In the genomic region with DNA sequence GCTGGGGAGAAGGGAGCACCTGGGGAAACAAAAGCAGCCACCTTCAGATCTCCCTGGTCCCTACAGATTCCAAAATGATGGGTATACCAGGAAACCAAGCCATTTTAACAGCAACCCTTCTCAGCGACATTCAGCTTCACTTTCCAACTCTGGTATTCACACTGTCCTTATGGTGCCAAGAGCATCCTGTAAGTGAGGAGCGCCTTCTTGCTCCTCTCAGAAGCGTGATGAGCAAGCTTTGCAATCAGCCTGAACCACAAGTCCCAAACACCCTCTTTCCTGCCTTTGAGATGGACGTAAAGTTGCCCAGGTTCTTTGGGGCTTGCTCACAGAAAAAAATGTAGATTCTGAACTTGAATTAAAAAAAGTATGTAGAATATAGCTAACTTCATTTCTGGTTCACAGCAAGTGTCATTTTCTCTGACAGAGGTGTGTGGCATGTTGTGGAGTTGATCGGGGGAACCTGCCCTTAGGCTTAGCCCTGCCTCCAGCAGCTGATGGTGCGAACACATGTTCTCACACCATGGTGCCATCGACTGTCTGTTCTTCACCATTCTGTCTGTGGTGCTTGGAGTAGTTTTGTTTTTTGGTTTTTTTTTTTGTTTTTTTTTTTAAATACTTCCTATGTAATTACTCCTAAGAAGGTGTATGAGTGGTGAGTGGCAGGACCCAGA, we compare ENCODE assay signal across 14 mouse cellular contexts.
A peak's percentile ranks its signal among the peaks of the same experiment; 100 is the strongest.
DNase-seq lines count a peak whose midpoint lies in the region; ATAC-seq lines count a peak whose summit lies in the region.
"Had no signal": no experiment of that assay in that cellular context is flagged by ENCODE, and none has a peak within 500 bp of the region (broad histone marks: within the 10 kb centered on the region; RNA-seq: fewer than 3 reads in every experiment).

No protein-coding gene starts in this region.

- ATAC-seq in hindbrain, embryonic 13.5 days (ENCODE audit: low FRiP score), result no peak
- ATAC-seq in hindbrain, embryonic 11.5 days (ENCODE audit: low FRiP score), result no peak
- no peak for ATAC-seq in midbrain, embryonic 14.5 days (ENCODE audit: low FRiP score, low TSS enrichment)
- ATAC-seq: liver, postnatal 0 days had no signal

- H3K4me1 ChIP-seq in hindbrain, embryonic 13.5 days (replicated peaks), result peaks cover 51% of the 10 kb centered on the region
- H3K4me1 ChIP-seq in hindbrain, embryonic 11.5 days (replicated peaks; ENCODE audit: control insufficient read depth, insufficient read depth, low read length), result 0 out of 2 replicates have a peak, but pooled peaks cover 2% of the 10 kb centered on the region
- peaks cover 7% of the 10 kb centered on the region for H3K4me1 ChIP-seq in brown adipose tissue, adult 24 weeks (ENCODE audit: control insufficient read depth, insufficient read depth, insufficient read length, low read length)
- H3K4me1 ChIP-seq in midbrain, embryonic 14.5 days (ENCODE audit: control insufficient read depth, insufficient read depth, low read length), result peaks cover 17% of the 10 kb centered on the region

- H3K27ac ChIP-seq in hindbrain, embryonic 13.5 days, result peak overlapping the region; percentile 83
- no peak overlapping the region for H3K27ac ChIP-seq in hindbrain, embryonic 11.5 days (ENCODE audit: low read depth, low read length)
- H3K27ac ChIP-seq in brown adipose tissue, adult 24 weeks (replicated peaks; ENCODE audit: low read depth, low read length), result peak overlapping the region; percentile 0; the same call in 1 of the 2 replicates
- 0 out of 2 replicates have a peak overlapping the region, but pooled peaks have one; percentile 73 for H3K27ac ChIP-seq in midbrain, embryonic 14.5 days (replicated peaks; ENCODE audit: low read depth, low read length)
- H3K27ac ChIP-seq: embryonic facial prominence, embryonic 12.5 days; heart, embryonic 10.5 days had no signal

- H3K4me2 ChIP-seq in hindbrain, embryonic 13.5 days, result peak overlapping the region; percentile 36
- no peak overlapping the region for H3K4me2 ChIP-seq in hindbrain, embryonic 11.5 days (replicated peaks; ENCODE audit: low read depth, low read length)
- H3K4me2 ChIP-seq in midbrain, embryonic 14.5 days (ENCODE audit: low read length), result no peak overlapping the region
- H3K4me2 ChIP-seq: embryonic facial prominence, embryonic 12.5 days; stomach, embryonic 15.5 days had no signal

- DNase-seq in cerebellum, adult 11-12 months, result peak; percentile 45
- DNase-seq in cerebellum, adult 9-11 months, result no peak
- no peak for DNase-seq in hindbrain, embryonic 11.5 days (ENCODE audit: low spot score)
- no peak for DNase-seq in midbrain, embryonic 14.5 days
- no peak for DNase-seq in yolk sac, embryonic 10.5 days (ENCODE audit: low spot score)
- no peak for DNase-seq in testis, postnatal 10 days (ENCODE audit: low spot score)
- DNase-seq: liver, postnatal 0 days; thymus, postnatal 25 days had no signal

- WGBS in hindbrain, embryonic 13.5 days, result 76% methylated on average over 7 of the region's 7 CpGs
- 77% methylated on average over 7 of the region's 7 CpGs for WGBS in hindbrain, embryonic 11.5 days
- WGBS in midbrain, embryonic 14.5 days, result 81% methylated on average over 7 of the region's 7 CpGs

- H3K9me3 ChIP-seq in hindbrain, embryonic 13.5 days, result no peaks in the 10 kb centered on the region
- no peaks in the 10 kb centered on the region for H3K9me3 ChIP-seq in hindbrain, embryonic 11.5 days (ENCODE audit: control insufficient read depth, low read length)
- no peaks in the 10 kb centered on the region for H3K9me3 ChIP-seq in midbrain, embryonic 14.5 days (ENCODE audit: control insufficient read depth, low read length)
- H3K9me3 ChIP-seq: embryonic facial prominence, embryonic 12.5 days; heart, embryonic 10.5 days; stomach, embryonic 15.5 days had no signal

- H3K4me3 ChIP-seq in hindbrain, embryonic 13.5 days, result no peak overlapping the region
- H3K4me3 ChIP-seq in hindbrain, embryonic 11.5 days (ENCODE audit: low read depth, low read length), result no peak overlapping the region
- no peak overlapping the region; the same call in 1 of the 2 replicates for H3K4me3 ChIP-seq in brown adipose tissue, adult 24 weeks (ENCODE audit: insufficient read depth, low read depth, low read length)
- H3K4me3 ChIP-seq in midbrain, embryonic 14.5 days (replicated peaks; ENCODE audit: low read depth, low read length), result no peak overlapping the region
- H3K4me3 ChIP-seq: embryonic facial prominence, embryonic 12.5 days; heart, embryonic 10.5 days; stomach, embryonic 15.5 days had no signal

- H3K36me3 ChIP-seq in hindbrain, embryonic 13.5 days, result no peaks in the 10 kb centered on the region
- H3K36me3 ChIP-seq in hindbrain, embryonic 11.5 days (ENCODE audit: control insufficient read depth, insufficient read depth, low read length), result no peaks in the 10 kb centered on the region
- no peaks in the 10 kb centered on the region for H3K36me3 ChIP-seq in midbrain, embryonic 14.5 days (ENCODE audit: control insufficient read depth, insufficient read depth, low read length)
- H3K36me3 ChIP-seq: embryonic facial prominence, embryonic 12.5 days; stomach, embryonic 15.5 days had no signal

- peak overlapping the region; percentile 60 for H3K9ac ChIP-seq in hindbrain, embryonic 13.5 days
- H3K9ac ChIP-seq in hindbrain, embryonic 11.5 days (ENCODE audit: low read depth, low read length), result no peak overlapping the region
- no peak overlapping the region; the same call in 1 of the 2 replicates for H3K9ac ChIP-seq in midbrain, embryonic 14.5 days (replicated peaks; ENCODE audit: low read length)
- H3K9ac ChIP-seq: embryonic facial prominence, embryonic 12.5 days; liver, postnatal 0 days; stomach, embryonic 15.5 days had no signal

- H3K27me3 ChIP-seq in hindbrain, embryonic 13.5 days, result no peaks in the 10 kb centered on the region
- H3K27me3 ChIP-seq in hindbrain, embryonic 11.5 days (ENCODE audit: control insufficient read depth, insufficient read depth, low read length), result no peaks in the 10 kb centered on the region
- no peaks in the 10 kb centered on the region for H3K27me3 ChIP-seq in midbrain, embryonic 14.5 days (ENCODE audit: control insufficient read depth, insufficient read depth, low read length)
- H3K27me3 ChIP-seq: CH12.LX; embryonic facial prominence, embryonic 12.5 days; stomach, embryonic 15.5 days had no signal
